Mouse (Mus musculus): ENCODE results near the gene Vars2.

Gene Vars2

DNA sequence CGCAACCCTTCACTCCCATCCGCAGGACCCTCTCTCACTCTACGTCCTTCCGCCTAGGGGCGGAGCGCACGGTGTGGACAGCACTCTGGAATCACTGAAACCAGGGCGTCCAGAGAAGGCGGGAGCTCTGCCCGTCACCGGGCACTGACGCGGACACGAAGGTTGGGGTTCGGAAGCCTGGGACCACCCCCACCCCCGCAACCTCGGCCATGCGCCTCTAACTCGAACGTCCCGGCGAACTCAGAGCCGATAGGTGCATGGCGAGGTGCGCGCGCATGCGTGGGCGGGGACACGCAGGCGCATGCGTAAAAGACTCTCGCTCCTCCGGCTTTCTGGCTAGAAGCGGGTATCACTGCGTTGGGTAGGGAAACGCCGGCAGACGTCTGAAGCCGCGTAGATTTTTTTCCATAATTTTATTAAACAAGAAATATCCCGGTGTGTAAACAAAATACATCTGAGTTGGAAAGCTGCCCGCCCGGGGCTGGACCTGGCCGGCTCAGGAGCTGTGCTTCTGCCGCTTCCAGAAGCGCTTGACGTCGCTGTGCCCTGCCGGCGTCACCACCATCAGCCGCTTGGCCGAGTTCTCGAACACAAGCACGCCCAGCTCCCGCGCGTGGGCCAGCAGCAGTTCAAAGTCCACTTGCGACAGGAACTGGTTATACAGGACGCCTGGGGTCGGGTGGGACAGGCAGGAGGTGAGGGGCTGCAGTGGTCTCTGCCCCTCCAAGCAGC, at the start of gene Vars2:
Gene Vars2, minus strand, starts transcription at position 259 of the 732 bp plus-strand sequence.
- DNase-seq, result peak; percentile 94 to 99

GRCm38 (mm10) chr17:35717080-35717479, 49.7 kb upstream of the Vars2 start:
- DNase-seq, result no peak

GRCm38 (mm10) chr17:35716114-35716513, 48.7 kb upstream of the Vars2 start:
- no peak for DNase-seq

- DNase-seq, result no peak
Observed at GRCm38 (mm10) chr17:35710705-35711347, 43.4 kb upstream of the Vars2 start.

DNA sequence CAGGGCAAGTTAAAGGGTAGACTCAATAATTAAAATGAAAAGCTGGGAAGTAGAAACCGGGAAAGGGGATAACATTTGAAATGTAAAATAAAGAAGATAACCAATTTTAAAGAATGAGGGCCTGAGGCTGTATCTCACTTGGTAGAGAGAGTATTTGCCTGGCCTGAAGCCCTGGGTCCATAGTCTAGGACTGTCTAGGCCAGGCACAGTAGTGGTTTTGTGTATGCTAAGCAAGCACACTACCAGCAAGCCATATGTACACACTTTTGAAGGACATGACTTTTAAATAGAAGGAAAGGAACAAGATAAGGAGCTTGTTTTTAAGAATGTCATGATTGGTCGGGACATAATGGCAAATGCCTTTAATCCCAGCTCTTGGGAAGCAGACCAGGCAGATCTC, 41.2 kb upstream of the Vars2 start:
- DNase-seq, result no peak

DNA sequence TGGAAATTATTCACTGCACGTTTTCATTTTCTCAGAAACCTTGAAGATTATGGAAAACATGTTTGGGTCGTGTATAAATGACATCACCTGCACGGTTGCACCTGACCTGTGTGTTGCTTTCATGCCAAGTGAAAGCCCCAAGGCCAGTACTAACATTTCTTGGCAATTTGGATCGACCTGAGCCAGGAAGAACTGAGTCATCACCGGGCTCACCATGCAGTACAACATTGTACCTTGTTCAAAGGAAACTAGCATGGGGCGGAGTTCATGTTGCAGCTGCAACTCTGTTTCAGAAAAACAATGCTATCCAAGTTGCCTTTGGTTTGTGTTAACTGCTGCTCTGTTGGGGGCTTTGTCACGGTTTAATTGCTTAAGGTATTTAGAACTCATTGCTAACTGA, 40.5 kb upstream of the Vars2 start:
- DNase-seq, result no peak

- DNase-seq, result peak in 1 of 2 experiments; percentile 24
Observed at GRCm38 (mm10) chr17:35705836-35706235, 38.4 kb upstream of the Vars2 start.

DNA sequence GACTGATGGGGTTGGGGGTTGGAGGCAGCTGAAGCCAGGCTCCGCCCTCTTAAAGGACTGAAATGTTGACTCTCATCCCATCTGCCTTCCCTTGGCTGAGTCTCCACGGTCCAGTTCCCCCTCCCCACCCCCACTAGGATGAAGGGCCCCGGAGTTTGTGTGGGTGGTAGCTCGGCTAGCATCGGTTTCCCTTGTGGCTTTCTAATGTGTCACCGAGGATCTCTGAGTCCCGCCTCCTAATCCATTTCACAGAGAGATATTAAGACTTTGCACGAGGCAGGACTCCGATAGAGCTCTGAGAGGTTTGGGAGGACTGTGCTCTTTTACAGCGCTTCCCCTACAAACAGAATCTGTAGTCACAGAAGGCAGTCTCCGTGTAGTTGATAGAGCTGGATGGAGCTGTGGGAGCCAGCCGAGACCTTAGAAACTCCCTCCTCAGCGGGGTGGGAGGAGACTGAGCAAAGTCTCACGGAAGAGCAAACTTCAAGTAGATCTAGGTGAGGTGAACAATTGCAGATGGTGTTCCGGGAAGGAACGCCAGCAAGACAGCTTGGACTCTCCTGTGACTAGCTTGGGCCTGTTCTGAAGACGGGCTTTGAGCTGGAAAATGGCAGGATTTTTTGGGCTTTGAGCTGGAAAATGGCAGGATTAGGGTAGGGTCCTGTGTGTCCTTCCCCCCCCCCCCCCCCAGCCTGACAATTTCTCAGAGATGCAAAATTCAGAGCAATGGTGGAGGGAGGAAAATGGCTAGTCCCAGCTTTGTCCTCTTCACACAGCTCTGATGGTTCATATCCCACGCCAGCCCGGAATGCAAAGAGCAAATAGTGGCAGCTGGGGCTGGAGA, 37.5 kb upstream of the Vars2 start, which contains the start of gene Ddr1:
Gene Ddr1, minus strand, starts transcription at position 1 of the 844 bp plus-strand sequence.
- DNase-seq, result peak in 1 of 2 experiments; percentile 17

GRCm38 (mm10) chr17:35703751-35704271, 36.4 kb upstream of the Vars2 start:
- no peak for DNase-seq

GRCm38 (mm10) chr17:35703065-35703464, 35.7 kb upstream of the Vars2 start:
- DNase-seq, result no peak

GRCm38 (mm10) chr17:35702605-35703004, 35.2 kb upstream of the Vars2 start:
- DNase-seq, result no peak

- DNase-seq, result no peak
Observed at GRCm38 (mm10) chr17:35701978-35702461, 34.6 kb upstream of the Vars2 start.

DNA sequence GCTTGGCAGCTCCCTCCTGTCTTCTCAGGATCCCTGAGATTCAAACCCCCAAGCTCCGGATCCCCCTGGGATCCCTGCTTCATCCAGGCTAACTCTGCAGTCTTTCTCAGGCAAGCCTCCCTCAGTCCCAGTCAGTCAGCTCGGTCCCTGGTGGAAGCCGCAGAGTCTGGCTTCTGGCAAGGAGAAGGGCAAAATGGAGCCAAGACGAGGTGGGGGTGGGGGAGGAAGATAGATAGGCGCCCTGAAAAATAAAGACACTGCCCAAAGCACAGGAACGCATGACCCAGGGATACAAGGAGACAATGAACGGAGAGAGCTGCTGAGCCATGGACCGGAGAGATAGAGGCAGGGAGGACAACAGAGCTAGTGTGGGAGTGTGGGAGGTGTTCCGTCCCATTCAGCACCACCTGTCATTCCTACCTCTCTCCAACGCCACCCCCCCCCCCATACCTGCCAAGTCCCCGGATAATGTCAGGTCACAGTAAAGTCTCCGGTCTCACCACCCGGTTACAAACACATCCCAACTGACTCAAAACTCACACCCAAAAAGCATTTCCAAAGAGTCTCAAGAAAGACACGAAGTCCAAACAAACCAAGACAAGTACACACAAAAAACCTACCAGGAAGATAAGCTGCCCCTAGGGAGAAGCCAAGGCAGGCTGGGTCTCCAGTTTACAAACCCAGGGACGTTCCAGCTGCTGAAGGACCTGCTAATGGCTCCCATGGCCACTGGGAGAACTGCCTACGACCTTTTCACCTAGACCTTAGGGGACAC, 34.0 kb upstream of the Vars2 start:
- no peak for DNase-seq

DNA sequence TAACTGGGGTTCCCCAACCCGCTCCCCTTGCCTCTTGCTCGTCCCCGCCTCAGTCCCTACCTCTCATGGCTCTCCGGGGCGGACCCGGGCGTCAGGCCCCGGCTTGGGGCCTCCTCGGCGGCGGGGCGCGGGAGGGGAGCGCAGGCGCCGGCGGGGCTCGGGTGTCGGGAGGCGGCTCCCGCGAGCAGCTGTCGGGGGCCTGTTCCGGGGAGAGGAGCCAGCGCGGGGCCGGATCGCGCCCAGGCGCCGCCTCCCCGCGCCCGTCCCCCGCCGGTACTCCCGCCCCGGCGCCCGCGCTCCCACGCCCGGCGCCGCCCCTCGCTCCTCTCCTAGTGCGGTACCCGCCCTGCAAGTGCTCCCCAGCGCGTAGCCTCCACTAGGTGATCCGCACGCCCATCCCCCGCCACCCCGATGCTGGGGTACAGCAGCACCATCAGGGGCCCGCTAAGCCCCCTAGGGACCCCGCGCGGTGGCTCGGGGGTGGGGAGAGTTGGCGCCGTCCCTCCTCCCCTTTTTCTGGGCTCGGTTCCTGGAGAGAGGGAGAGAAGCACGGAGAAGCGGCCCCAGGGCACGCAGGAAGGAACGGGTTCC, 33.1 kb upstream of the Vars2 start:
- DNase-seq, result peak; percentile 45 to 48

DNA sequence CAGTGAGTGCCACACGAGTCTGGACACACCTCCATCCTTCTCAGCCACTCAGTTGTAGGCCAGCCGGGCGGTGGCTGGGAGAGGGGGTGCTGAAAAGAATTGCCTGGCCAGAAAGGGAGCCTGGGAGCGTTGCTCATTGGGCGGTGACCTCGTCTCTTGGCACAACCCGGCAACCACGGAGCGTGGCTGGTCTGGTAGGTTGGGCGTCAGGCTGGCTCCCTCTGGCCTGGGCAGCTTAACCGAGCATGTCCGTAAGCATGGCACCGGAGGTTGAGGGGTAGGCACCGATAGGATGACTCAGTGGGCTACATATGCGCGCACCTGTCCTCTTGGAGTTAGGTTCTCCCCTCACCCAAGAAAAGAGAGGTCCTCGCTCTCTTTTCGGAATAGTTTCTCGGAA, 32.5 kb upstream of the Vars2 start:
- no peak for DNase-seq

- DNase-seq, result no peak
Observed at GRCm38 (mm10) chr17:35698501-35698883, 31.1 kb upstream of the Vars2 start.

DNA sequence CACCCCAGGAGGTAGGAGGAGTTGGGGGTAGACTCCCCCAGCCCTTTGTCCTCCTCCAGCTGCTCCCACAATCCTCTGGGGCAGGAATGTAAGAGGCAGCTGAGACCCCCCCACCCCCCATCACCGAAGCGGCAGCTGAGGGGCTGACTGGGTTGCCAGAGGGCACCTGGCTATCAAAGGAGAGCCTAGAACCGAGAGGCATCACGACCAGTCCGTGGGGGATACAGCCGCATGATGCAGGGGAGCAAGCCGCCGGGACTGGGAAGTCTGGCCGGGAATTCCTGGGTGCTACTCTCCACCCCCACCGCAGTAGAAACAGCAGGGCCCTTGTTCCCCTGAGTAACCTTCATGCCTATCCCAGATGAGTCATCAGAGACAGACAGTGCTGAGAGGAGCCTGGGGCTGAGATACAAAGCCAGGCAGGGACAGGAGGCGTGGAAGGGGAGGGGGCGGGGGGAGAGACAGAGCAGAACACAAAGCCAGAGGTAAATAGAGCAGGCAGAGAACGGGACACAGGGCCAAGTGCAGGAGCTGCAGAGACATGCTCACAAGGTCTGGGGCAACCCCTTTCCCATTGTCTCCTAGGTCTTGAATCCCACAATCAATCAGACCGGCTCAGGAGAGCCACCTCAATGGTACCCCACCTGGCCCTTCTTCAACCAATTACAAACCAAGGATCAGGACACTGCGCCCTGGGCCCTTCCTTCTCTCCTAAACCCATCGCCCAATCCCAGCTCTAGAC, 30.5 kb upstream of the Vars2 start:
- no peak for DNase-seq

DNA sequence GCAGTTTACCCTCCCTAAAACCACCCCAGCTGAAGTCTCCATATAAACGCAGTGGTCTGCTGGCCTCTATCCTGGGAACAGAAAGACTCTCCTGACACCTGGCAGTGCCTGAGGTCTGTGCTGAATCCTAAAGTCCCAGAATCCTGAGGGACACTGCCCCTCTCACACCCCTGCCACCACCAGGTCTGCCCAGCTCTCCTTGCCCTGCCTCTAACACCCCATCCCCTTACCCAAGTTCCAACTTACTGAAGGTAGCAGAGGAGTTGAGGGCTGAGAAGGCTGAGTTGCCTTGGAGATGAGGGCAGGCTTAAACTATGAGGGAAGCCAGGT, 30.0 kb upstream of the Vars2 start:
- DNase-seq, result no peak

DNA sequence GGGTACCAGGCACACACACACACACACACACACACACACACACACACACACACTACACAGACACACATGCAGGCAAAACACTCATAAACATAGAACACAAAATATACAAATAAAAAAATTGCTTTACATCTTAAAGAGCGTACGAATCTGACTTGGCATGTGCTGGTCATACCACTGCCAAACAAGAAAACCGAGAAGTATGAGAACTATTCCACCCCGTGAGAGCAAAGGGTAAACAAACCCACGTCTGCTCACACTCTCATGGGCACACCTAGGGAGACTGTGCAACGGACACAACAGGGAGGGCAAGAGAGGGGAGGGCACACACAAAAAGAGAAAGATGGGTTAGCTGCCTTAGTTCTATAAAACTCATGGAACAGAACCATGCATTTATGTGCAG, 29.3 kb upstream of the Vars2 start:
- DNase-seq, result no peak

DNA sequence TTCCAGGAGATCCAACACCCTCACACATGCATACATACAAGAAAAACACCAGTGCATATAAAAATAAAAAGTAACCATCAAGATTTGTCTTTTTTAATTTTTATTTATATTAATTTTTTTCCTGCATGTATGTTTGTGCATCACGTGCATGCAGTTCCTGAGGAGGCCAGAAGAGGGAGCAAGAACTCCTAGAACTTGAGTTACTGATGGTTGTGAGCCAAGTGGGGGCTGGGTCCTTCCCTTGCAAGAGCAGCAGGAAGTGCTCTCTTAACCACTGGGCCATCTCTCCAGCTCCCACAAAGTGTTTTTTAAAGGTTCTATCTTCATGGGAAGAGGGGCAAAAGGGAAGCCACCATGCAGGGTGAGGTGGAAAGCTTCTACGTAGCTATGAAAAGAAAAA, 27.9 kb upstream of the Vars2 start:
- no peak for DNase-seq

- no peak for DNase-seq
Observed at GRCm38 (mm10) chr17:35693906-35694305, 26.5 kb upstream of the Vars2 start.
